Mouse (Mus musculus) skeletal muscle tissue, adult 2 months (tissue): ENCODE results near the gene Kcnk7.
"Not testable (repeated sequence)": the region's sequence is repeated elsewhere in the genome, so short reads cannot be mapped to it uniquely, and the experiment has no call there.

Experiments used
- DNase-seq: peaks from one replicate; pipeline ENCODE4 v3.0.0-alpha.2; 2012; ENCODE audit warnings: low read depth, low spot score

Gene Kcnk7

DNA sequence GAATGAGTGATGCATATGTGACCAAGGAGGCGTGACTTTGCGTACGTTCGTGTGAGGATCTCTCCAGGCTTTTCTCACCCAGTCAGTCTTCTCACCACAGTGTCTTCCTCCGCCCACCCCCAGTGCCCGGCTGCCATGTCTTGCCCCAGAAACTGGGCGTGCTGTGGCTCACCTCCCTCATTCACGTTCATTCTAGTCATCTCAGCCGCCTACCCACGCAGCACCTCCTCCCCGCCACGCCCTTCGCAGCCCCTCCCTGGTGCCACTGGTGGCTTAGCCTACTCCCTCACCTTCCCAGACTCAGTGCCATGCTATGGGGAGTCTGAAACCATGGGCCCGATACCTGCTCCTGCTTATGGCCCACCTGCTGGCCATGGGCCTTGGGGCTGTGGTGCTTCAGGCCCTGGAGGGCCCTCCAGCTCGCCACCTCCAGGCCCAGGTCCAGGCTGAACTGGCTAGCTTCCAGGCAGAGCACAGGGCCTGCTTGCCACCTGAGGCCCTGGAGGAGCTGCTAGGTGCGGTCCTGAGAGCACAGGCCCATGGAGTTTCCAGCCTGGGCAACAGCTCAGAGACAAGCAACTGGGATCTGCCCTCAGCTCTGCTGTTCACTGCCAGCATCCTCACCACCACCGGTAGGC lies at the start of gene Kcnk7:
TSS of gene Kcnk7 (plus strand) at position 205 of the 638 bp plus-strand sequence.
- DNase-seq = no peak

DNA sequence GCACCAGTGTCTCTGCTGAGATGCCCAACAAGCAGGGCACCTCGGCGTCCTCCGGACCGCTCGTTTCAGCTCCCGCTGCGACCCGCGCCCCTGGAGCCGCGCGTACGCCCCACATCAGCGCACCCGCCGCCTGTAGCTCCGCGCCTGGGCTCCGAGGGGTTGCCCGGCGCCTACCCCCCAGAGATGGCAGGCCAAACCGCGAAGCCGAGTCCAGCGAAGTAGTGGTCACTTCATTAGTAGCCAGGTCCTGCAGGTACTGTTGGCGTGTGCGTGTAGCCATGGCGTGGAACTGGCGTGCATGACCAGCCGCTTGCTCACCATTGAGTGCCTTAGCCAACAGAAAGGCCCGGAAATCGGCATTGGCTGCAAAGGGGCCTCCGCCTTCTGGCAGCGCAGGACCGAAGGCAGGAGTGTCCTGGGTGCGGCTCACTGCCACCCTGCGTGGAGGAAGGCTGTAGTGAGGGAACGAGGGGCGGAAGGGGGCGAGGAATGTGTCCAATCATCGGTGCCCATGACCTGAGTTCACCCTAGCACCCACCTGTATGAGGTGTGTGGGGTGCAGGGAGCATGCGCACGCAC lies 49.4 kb upstream of the Kcnk7 start:
- no peak for DNase-seq

DNA sequence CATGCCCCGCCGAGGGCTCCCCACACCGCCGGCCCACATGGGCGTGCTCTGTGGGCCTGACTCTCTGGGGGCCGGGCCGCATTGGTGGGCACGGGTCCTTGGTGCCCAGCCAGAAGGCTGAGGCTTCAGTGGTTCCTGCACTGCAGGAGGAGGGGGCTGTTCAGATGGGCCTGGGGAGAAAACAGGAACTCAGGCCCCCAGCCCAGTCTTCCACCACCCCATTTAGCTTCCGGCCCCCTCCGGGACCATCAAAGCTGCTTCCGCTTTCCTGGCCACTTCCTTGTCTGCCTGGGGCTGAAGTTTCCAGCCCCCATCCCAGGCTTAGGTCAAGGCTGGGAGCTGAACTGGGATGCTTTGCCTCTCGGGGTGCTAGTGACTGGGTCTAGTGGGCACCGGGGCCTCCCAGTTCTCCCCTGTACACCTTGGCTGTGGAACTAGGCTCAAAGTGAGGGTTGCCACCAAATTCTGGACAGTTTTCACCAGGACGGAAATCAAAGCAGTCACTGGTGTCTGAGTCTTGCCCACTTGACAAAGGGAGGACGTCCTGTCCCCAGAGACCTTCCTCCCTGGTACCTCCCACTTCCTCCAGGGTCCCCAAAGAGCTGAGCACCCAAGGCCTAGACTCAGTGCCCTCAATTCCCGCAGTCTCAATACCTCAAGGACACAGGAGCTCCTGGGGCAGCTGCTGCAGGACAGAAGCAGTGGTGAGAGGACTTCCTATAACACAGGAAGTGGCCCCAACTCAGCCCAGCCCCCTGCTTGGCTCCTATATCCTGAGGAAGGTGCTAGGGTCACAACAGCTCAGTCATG lies 43.0 kb upstream of the Kcnk7 start:
- peak; percentile 52 for DNase-seq

DNA sequence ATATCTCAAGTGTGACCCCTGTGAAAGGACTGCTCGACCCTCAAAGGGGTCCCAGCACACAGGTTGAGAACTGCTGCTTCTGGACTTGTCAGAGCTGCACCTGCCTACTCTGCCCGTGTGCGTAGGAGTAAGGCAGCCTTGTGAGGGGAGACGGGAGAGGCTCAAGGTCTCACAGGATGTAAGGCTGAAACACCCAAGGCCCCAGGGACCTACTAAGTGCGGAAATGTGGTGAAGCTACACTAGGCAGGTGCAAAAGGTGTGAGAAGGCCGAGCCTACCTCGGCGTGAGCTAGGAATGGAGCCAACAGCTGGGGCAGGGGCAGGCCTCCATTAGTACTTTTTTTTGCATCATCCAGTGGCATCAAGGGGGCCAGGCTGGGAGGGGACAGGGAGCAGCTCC lies 41.9 kb upstream of the Kcnk7 start:
- DNase-seq = no peak

DNA sequence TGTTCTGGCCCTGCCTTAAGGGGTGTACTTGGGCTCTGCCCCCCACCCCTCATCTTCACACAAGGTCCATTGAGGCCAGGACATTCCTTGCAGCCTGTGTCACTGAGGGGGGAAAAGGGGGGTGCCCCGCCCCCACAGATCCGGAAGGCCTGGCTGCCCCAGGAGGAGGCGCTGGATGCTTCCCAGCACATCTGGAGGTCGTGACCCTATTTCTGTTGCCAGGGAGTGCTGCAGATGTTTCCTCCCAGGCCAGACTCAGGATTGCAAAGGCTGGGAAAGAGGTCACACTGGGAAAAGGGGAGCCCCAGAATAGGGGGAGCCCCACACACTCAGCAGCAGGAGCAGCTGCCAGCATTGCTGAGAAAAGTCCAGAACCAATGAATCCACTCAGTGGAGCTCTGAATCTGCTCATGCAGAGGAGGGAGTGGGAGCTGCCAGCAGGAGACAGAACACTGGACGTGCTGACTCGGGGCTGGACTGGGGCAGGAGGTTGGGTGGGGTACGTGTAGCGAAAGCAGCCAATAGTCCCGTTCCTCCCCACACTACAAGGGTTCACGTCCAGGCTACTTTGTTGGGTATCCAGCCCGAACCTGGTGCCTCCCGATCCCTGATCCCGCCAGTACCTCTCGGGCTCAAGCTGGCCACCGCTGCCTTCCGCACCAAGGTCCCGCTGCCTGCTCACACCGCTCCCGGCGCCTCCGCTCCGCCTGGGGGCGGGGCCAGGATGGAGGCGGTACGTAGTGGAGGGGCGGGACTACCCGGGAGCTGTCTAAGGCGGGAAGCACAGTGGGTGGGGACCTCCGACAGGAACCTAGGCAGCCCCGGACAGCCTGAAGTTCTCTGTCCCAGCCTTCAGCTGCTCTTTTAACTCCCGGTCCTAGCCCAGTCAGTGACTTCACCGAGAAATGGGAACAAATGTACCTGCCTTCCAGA lies 40.9 kb upstream of the Kcnk7 start, which contains the start of gene Sipa1:
TSS of gene Sipa1 (minus strand) at position 727 of the 933 bp plus-strand sequence.
- peak; percentile 86 for DNase-seq

DNA sequence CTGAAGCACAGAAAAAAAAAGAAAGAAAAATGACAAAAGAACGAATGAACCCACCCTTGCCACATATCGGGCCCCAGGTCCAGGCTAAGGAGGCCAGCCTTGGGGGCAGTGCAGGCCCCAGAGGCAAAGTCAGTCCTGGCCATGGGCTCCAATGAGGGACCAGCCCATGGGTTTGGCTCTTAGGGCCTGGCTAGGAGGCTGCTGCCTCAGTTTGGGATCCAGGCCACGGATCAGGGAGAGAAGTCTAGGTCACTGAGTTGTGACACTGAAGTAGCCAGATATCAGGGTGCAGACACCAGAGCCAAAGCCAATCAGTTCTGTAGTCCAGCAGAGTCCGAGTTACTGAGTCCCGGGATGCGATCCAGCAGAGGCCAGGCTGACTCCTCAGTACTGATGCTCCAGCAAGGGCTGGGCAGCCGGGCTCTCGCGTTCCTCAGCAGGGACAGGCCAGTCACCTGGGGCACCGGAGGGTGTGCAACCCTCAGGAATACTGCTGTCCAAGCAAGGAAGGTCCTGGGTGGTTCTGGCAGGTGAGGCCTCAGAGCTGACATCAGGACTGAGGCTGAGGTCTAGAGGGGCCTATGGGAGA lies 39.4 kb upstream of the Kcnk7 start:
- no peak for DNase-seq

DNA sequence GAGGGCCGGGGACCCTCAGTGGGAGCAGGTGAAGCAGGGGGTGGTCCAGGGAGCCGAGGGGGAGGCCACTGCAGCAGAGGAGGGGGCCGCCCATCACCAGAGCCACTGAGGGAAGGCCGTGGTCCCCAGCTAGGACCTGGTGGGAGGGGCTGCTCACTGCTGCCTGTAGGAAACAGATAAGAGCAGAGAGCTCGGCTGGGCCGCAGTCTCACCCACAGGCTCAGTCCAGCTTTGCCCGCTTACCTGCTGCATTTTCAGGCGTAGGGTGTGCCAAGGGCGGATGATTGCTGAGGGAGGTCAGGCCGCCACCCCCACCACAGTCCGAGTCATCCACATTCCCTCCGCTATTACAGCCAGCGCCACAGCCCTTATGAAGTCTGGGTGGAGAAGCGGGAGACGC lies 38.7 kb upstream of the Kcnk7 start:
- no peak for DNase-seq

DNA sequence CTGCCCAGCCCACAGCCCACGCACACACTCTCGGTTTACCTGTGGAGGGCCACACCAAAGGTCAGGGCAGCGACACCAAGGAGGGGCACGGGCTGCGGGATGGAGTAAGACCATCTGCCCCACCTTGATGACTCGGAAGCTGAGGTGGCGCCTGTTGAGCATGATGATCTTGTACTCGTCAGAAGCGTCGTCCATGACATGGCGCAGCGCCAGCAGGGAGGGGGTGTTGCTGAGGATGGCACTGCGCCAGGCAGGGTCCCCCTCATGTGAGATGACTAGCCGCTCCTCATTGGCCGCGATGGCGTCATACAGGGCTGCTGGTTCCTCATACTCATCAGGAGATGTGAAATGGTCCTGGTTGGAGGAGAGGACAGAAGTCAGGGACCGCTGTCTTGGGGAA lies 37.8 kb upstream of the Kcnk7 start:
- DNase-seq = no peak

DNA sequence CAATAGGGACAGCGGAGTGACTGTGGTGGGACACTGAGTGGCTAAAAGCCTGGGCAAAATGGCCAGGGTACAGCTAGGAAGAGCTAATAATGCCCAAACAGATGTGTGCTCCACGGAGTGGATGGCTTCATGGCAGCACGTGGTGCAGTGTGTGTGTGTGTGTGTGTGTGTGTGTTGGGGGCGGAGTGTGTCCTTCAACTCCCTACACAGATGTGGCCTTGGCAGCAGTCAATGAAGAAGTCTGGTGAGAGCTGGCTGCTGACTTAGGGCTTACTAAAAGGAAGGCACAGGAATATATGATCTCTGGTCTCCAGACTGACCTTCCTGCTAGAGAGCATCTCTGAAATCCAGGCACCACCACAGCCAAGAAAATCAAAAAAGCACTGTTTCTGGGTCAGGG lies 35.8 kb upstream of the Kcnk7 start:
- DNase-seq = no peak

DNA sequence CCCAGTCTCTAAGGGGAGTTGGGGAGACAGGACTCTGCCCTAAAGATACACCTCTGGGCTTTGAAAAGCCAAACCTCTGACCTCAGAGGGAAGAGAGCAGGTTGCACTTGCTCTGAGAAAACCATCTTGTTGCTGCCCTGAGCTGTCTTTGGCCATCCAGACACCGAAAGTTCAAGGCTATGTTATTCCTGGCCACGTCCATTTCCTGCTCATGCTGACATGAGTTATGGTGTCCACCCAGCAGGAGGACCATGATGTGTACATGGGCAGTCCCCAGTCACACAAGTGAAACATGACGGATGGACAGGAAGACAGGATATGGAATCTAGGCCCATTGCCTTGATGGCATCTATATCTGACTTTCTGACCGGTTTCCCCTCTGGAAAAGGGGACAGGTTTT lies 23.7 kb upstream of the Kcnk7 start:
- no peak for DNase-seq

DNA sequence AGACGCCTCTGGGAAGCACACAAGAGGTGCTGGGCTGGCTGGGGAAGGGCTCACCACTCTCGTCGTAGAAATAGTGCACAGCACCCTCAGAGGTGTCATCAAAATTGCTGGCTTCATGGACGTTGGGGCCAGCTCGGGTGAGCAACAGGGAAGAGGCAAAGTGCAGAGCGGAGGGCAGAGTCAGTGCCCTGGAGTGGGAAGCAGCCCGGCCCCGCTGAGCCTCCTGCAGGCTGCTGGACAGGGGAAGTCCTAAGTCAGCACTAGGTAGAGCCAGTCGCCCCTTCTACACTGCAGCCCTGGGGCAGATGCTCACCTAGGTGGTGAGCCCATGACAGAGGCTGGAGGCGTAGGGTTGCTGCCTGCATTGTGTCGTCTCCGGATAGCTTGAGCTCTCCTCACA lies 19.9 kb upstream of the Kcnk7 start:
- no peak for DNase-seq

DNA sequence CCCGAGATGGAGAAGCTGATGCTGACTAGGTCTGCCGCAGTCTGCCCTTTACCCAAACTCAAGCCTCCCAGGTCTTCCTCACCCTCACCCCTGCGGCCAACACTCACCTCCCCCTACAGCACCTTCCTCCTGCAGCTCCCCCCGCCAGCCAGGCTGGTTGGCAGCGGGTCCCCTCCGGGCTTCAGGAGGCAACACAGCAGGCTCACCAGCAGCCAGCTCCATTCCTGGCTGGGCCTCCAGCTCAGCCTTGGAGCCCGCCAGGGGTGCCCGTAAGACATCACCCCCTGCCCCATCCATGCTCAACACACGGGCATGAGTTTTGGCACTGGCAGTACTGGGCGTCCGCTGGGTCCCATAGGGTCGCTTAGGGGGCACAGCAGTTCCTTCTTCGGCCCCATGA lies 19.2 kb upstream of the Kcnk7 start:
- no peak for DNase-seq

DNA sequence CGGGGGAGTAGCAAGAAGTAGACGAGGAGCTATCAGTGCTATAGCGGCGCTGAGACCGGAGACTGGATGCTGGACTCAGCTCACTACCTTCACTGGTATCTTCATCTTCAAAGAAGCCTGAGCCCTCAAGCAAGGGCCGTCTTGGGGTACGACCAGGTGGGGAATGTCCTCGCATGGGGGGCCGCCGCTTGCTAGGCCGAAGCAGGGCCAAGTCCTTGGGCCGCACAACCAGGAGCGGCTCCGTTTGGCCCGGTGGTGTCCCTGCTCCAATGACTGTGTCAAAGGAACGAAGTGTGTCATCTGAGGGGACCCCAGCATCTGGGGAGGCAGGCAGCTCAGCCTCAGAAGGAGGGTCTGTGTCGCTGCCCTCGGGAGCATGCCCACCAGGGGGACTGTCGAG lies 18.7 kb upstream of the Kcnk7 start:
- no peak for DNase-seq

DNA sequence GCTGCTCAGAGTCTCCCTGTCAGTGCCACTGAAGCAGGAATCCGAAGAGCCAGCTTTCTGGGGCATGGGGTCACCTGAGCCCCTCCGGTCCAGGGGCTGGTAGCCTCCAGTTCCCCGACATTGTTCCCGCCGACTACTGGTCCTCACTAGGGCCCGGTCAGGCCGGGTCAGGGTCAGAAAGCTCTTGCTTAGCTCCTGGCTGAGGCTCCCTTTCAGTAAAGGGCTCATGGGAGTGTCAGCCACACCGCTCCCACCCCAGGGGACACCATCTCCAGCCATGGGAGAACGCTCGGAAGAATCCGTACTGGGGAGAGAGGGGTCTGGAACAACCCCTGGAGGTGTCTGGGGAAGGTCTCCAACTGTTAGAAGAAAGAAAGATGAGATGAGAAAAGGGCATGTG lies 18.3 kb upstream of the Kcnk7 start:
- DNase-seq = no peak

DNA sequence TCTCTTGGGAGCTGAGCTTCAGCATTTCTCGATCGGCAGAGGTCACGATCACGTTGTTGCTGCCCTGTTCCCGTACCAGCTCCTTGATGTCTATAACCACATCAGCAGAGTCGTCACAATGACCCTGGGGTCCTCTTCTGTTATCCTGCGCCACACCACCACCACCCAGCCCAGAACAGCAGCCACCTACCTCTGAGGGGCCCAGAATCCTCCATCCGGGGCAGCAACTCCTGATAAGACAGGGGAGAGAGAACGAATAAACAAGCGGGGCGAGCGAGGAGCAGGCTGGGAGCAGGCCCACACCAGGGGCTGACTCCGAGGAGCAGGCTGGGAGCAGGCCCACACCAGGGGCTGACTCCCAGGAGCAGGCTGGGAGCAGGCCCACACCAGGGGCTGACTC lies 17.7 kb upstream of the Kcnk7 start:
- DNase-seq = no peak

DNA sequence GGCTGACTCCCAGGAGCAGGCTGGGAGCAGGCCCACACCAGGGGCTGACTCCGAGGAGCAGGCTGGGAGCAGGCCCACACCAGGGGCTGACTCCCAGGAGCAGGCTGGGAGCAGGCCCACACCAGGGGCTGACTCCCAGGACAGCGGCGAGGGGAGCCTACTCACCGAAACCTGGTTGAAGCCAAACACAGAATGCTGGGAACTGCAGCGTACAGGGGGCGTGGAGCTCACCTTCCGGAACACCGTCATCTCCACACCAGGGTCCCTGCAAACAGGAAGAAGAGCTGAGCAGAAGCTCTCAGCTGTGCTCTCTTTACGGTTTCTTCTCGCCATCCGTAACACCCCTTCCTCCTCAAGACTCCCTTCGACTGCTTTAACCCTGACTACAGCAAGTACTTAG lies 17.2 kb upstream of the Kcnk7 start:
- not testable (repeated sequence) for DNase-seq

DNA sequence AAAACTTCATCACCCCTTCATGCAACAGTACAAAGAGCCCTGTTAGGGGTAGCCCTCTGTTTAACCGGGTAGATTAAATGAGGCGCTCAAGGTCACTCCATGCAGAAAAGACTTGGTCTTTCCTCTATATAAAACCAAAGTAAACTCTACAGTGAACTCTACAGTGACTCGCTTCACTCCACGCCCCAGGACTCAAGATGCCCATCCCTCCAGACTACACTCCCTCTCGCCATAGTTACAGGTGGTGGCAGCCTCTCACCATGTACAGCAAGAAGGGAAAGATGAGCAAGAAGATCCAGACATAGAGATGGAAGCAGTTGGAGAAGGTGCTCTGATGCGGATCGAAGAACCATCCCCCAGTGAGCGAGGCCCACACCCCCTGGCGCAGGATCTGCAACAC lies 16.4 kb upstream of the Kcnk7 start:
- no peak for DNase-seq

DNA sequence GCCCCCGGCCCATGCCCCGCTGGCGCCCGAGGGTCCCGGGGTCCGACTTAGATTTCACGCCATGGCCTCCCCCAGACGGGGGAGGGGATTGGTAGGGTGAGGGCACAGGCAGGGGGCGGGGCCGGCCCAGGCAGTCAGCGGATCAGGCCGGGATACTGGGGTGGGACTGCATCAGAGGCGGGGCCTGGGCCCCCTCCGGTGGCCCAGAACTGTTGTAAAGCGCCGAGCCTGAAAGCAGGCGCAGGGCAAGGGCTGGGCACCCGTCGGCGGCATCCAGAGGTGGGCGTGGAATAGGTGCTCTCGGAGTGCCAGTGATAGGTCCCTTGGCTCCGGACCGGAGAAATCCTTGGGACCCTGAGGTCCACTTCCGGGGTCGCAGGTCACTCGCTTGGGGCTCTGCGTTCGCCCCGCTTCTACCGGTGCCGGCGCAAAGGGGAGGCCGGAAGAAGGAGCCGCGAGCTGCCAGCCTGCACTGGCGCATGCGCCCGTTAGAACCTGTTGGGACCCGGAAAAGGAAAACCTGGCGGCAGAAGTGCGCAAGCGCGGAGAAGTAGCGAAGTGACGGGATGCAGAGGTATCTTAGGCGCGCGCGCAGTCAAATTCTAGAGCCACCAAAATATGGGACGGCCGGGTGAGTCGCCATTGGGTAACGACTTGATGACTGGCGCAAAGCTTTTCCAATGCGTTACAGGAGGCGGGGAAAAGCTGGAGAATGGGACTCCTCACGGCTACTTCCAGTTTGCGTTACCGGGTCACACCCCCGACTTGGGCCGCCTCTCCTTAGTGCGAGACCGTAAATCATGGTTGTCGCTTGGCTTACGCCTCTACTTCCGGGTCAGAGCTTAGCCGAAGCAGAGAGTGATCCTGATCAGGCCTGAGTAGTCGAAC lies 15.7 kb upstream of the Kcnk7 start, which contains the start of the genes Map3k11 and Pcnx3:
TSS of gene Map3k11 (plus strand) at position 543 of the 888 bp plus-strand sequence.
TSS of gene Pcnx3 (minus strand) at position 709 of the 888 bp plus-strand sequence.
- DNase-seq = peak; percentile 99

DNA sequence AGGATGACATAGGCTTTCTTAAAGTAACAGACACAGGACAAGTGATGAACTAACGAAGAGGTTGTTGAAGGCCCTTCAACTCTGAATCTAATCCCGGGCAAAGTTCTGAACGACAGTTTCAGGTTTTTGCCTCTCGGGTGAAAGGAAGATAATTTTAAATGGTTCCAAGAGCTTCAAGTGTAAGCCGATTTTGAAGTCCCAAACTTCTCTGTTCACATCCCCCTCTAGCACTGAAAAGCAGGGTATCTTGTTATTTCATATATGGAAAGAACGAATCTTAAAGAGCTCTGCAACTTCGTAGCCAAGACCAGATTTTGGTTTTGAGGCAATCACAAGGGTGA lies 15.1 kb upstream of the Kcnk7 start:
- DNase-seq = no peak
